Mouse (Mus musculus) heart, postnatal 14 days (tissue): Measurements from ENCODE around the gene Rgs7bp. TPM values are rescaled to one million over a fixed set of nuclear protein-coding genes. Genes with fewer than 3 reads are reported as not detected.

Source experiments
- DNase-seq, 2 experiments: peaks; one replicate each; pipeline ENCODE4 v3.0.0; 2021 to 2022
- intact Hi-C: fragments of 180-260 bp; cut with DNase I; formaldehyde crosslinking; loops from one replicate; pipeline ENCODE4 v1.15.1; 2025
- long read RNA-seq, 2 experiments: library from polyadenylated mRNA; stranded (forward); transcript quantifications; one replicate each; pipeline ENCODE4 v2.0.0; 2021
- total RNA-seq, 2 experiments: library from RNA; stranded (reverse); gene quantifications; 2 replicates each; pipeline ENCODE4 v1.2.3; 2021

The Rgs7bp gene
- total RNA-seq = 1 to 10 TPM; 3.8 to 4.3 TPM
- long read RNA-seq, experiment 1, full-length matches to known transcripts = 5 of 6 reads
- long read RNA-seq, experiment 1, partial matches to known transcripts = 0 of 6 reads
- long read RNA-seq, experiment 1, other reads (novel, unspliced or antisense) = 1 of 6 reads
- long read RNA-seq, experiment 2, full-length matches to known transcripts = 4 of 4 reads
- long read RNA-seq, experiment 2, partial matches to known transcripts = 0 of 4 reads
- long read RNA-seq, experiment 2, other reads (novel, unspliced or antisense) = 0 of 4 reads

DNA sequence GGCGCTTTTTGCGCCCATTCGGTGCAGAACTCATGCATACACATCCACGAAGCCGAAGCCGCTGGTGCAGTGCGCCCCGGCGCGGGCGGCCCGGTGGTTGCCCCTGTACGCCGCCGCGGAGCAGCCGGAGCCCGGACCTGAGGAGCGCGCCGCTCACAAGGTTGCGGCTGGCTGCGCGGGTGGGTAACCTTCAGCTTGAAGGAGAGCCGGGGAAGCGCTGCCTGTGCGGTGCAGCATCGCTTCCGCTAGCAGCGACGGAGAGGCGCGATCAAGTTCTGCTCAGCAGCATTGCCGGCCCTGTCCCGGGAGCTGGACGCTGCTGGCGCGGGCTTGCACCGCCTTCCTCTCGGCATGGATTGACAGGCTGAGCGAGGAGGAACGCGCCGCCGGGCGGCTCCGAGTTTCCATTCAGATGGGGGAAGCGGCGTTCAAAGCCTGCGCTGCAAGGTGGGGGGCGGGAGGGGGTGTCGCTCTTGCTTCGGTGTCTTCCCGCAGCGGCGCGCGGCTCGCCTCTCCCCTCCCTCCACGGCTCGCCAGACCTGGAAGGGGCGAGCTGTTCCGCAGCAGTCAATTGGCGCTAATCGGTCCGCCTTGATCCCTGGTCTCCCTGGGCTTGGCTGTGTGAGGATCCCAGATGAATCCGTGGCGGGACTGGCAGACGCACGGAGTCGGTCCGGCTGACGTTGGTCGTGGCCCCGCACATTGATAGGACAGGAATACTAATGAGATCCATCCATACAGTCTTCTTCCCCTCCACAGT is at the start of gene Rgs7bp:
Gene Rgs7bp (minus strand): TSS at position 750 of the 760 bp plus-strand sequence.
- intact Hi-C loops = loop anchor here (5.0 kb wide), 2 partner anchors 168 to 237 kb away; partner anchors contain the start of gene Cwc27
- peak; percentile 69 to 73 for DNase-seq

DNA sequence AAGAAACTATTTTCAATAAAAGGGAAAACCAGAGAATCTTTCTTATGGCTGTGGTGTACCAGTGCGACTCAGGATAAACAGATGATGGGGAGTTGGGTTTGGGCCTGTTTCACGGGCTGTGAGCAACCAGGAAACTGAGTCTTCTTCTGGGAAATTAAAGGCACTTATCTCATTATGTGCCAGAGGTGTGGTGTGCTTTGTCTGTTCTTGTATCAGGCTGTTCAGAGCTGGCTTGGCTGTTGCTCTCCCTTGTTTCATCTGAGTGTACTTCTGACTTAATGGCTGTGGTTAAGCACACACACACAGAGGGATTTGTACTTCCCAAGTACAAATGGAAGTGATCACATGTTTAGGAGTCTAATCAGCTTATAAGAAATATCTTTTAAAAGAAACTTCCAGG is 49.7 kb upstream of the Rgs7bp start:
- DNase-seq = no peak
- intact Hi-C loops = no loop called here

DNA sequence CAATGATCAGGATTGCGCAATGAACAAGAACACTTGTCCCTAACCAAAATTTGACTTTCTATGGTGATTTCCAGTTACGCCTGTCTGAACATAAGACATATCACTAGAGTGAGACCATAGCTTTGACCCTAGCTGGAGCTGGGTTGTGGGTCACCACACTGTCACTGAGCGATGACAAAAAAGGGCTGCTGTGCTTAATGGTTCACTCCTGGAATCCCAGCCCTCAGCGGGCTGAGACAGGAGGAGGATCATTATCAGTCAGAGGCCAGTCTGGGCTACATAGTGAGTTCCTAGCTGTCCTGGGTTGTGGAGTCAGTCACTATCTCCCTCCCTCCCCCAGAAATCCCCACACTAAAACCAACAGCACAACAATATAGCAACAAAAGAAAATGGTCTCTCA is 46.0 kb upstream of the Rgs7bp start:
- DNase-seq = no peak
- intact Hi-C loops = no loop called here

DNA sequence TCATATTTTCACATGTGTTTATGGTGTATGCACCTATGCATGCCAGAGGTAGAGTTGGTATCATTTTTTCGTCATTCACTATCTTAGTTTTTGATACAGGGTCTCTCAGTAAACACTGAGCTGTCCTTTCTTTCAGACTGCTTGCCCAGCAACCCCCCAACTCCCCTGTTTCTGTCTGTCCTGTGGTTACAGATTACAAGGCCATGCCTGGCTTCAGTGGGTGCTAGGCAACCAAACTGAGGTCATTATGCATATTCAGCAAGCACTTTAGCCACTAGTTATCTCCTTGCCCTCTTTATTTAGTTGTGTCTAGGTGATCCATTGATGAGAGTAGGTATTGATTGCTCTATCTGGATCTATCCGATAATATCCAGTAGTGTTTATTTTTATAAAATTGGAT is 41.6 kb upstream of the Rgs7bp start:
- no peak for DNase-seq
- intact Hi-C loops = no loop called here

DNA sequence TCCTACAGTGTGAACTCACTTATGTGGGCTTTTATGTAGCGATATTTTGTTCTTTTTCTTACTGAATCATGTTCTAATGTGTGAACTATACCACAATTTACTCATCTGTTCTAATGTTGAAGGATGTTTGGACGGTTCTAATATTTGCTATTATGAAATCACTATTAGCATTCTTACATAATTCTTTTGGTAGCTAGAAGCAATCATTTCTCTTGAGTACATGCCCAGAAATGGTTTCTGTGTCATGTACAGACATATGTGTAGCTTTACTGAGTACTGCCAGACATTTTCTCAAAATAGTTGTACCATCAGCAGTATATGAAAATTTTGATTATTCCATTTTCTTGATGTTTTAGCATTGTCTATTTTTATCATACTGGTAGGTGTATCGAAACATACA is 34.5 kb upstream of the Rgs7bp start:
- intact Hi-C loops = no loop called here
- no peak for DNase-seq

DNA sequence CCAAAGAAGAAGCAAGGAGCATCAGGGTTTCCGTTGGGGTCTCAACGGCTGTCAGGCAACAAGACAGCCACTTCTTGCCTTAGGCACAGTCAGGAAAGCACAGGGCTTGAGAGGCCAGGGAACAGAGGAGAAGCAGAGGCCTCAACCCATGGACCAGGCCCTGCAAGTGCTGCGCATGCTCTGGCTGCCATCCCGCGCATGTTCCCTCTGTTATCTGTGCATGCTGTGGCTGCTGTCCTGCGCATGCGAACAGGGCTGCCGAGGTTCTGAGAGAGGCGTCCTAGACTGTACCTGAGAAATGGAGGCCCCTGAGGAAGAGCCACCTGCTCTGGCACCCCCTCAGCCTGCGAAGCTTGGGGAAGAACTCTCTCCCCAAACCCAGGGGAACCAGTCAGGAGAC is 27.1 kb upstream of the Rgs7bp start, which contains the start of gene 4933425L06Rik:
Gene 4933425L06Rik (plus strand): TSS at position 261 of the 400 bp plus-strand sequence.
- no peak for DNase-seq
- intact Hi-C loops = no loop called here

DNA sequence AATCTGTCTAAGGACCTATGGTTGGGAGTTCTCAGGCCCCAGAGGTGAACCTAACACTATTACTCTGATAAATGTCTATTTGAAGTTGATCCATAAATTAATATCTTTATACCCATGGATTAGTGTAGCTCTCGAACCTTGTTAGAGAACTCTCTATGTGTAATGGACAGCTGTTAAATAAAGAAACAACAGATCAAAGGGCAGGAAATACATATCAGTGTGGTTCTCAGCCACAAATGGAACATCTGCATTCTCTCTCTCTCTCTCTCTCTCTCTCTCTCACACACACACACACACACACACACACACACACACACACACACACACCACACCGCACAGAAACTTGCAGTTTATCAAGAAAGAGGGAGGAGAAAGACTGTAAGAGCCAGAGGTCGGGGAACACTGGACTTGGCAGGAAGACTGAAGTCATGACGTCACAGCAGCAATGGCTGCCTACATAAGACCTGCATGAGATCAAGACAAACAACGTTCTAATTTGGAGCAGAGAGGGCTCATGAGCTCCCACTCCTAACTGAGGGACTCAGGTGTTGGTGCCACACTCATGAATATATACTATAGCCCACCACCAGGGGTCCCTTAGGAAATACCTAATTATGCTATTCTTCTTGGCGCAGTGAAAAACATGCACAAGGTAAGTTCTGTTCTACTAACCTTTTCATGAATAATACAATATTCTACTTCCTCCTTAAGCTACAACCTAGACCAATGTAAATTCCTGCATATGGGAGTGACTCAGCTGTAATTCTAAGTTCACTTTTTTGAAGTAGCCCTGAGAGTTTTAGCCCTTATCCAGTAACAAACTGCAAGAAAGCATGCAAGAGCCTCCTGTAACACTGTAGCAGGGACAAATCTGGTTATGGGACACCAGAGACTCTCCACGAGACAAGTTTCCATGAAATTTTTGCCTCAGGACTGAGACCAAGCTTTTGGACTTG is 12.4 kb upstream of the Rgs7bp start:
- no peak for DNase-seq
- intact Hi-C loops = no loop called here

DNA sequence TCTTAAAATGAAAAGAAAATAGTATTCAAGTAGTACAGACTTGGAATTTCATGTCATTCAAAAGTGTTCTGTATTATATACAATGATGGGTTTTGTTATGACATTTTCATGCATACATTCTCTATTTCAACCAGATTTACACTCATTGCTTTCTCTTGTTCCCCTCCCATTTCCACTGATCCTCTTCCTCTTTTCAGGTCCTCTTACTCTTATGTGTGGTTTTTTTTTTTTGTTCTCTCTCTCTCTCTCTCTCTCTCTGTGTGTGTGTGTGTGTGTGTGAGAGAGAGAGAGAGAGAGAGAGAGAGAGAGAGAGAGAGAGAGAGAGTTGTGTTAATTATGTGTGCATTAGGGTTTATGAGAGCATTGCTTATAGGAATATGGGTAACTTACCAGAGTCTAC is 11.4 kb upstream of the Rgs7bp start:
- no peak for DNase-seq
- intact Hi-C loops = no loop called here

DNA sequence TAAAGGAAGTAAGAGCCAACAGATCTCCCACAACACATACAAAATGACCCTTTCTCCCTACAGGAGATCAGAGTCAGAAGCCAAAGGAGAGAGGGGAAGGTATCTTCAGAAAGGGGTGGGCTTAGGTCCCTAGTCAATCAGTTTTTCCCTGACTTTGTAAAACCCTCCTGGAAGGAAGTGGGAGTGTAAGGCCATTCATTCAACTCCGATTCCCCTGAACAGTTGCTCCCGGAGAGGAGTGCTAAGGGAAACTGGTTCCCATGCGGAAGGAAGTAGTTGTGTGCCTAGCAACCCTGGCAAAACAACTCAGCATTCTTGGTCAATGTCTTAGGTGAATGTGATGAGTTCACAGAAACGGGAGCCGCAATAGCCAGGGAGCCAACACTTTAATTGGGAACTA is 644 bp upstream of the Rgs7bp start:
- DNase-seq = peak; percentile 14 to 19
- intact Hi-C loops = no loop called here

DNA sequence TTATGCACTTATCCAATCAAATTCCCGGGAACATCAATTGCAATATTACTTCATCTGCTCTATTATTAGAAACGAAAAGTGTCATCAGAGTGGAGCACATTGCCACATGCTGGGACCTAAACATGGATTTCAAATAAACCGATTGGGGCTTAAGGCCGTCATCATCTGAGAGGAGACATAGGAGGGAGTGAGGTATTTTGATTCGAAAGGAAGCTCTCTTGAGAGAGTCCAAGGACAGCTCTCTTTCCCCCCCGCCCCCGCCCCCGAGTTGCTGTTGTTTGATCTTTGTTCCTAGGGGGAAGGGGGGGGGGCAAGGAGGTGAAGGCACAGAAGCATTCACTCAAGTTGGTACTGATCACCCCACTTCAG is 195 bp upstream of the Rgs7bp start:
- intact Hi-C loops = loop anchor here (5.0 kb wide), 2 partner anchors 167 to 238 kb away; partner anchors contain the start of gene Cwc27
- no peak for DNase-seq

DNA sequence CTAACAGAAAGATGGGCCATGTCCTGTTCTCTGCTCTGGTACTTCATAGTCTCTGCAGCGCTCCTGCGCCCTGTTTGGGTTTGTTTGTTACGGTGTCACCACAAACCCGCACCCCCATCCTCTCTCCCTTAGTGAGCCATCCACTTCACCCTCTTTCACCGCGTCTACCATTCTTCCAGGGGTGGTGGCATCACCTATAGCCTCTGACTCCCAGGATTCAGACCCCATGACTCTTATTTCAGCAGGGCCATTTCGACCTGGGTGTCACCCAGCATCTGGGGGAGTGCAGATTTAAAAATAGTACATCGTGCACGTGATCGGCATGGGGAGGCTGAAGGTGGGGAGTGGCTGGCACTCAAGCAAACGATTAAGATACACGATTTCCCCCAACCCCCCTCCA is 1.1 kb downstream of the Rgs7bp start:
- DNase-seq = peak; percentile 6 to 20

DNA sequence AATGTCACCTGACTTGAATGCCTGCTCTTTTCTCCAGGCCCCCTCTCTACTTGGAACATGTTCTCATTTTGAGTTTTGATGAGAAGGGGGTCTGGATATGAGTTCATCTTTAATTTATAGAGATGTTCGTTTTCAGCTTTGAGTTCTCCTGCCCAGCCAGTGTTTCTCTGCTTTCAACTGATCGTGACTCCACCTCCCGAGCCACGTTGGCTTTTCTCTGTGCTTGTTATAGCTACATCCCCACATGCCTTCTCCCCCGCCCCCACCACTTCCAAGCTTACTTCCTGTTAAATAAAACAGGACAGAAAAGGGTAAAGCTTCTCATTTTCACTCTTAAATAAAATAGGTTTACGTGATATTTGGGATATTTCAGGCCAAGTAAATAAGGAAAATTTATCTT is 3.3 kb downstream of the Rgs7bp start:
- intact Hi-C loops = loop anchor here (5.0 kb wide), 2 partner anchors 171 to 234 kb away; partner anchors contain the start of gene Cwc27
- no peak for DNase-seq

More for the DNA sequence above, 1.1 kb downstream of the Rgs7bp start:
- intact Hi-C loops = loop anchor here (2.0 to 5.0 kb wide), 3 partner anchors 105 to 236 kb away; partner anchors contain the start of gene Cwc27

DNA sequence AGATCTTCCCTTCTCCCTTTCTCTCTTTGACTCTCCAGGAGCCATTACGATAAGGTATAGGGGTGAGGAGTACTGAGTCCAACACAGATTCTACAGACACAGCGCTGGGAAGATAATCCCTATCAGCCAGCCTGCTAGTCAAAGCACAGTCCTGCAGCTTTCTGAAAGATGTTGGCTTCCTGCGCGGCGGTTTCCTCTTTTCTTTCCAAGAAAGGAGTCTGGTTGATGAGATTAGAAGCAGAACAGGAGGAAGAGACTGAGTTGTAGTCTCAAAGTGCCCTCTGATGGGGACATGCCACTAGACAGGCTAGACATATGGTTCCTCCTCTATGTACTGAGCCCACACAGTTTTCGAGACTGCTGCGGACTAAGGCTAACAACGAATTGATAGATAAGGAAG is 6.1 kb downstream of the Rgs7bp start:
- intact Hi-C loops = loop anchor here (5.0 kb wide), 1 partner anchor 46 kb away; no protein-coding TSS in a partner anchor
- peak; percentile 7 to 20 for DNase-seq

DNA sequence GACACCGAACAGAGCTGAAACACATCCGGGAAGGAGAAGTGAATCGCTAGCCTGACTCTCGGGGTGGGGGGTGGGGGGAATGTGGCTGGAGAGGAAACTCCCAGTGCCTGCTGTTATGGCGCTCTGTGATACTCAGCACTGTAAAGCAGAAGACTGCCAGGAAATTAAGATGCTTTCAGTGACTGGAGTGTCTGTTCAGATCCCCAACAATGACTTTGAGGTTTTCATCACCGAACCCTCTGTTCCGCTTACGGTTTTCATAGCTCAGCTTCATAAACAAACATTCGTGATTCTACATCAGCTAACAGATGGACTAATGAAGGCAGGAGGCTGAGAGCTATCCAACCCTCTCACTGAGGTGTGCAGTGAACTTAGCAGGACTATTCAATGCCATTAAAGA is 7.4 kb downstream of the Rgs7bp start:
- DNase-seq = no peak
- intact Hi-C loops = loop anchor here (5.0 kb wide), 1 partner anchor 45 kb away; no protein-coding TSS in a partner anchor

DNA sequence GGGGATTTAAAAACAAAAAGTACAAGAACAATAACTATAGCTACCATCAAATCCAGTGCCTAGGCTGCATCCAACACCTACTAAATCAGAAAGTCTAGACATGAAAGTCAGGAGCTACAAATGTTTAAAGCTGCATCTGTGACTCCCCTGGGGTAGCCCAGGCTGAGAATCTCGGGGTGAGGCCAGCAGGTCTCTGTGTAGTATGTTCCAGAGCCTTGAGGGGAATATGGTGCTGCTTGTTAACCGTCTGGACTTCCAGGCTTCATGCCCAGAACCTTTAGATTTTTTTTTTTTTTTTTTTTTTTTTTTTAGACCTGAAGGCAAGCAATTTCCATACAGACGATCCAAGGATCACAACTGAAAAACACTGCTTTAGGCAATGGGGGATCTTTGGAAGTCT is 10.8 kb downstream of the Rgs7bp start:
- intact Hi-C loops = no loop called here
- no peak for DNase-seq

DNA sequence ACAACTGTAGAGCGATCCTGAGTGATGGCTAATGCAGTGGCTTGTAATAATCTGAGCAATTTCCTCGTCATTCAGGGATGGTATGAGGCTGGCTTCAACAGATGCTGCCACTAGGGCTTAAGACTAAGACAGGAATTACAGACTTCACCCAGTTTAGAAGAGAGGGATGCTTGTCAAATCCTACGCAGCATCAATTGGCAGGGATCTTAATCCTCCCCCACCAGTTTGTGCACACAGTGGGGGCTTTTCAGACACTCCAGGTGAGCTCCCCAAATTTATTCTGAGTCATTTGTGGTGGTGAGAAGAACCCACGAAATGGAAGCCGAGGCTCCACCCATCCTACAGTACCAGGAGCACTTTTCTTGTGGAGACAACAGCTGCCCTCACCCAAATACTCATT is 16.4 kb downstream of the Rgs7bp start:
- DNase-seq = no peak
- intact Hi-C loops = loop anchor here (5.0 kb wide), 1 partner anchor 76 kb away; no protein-coding TSS in a partner anchor

DNA sequence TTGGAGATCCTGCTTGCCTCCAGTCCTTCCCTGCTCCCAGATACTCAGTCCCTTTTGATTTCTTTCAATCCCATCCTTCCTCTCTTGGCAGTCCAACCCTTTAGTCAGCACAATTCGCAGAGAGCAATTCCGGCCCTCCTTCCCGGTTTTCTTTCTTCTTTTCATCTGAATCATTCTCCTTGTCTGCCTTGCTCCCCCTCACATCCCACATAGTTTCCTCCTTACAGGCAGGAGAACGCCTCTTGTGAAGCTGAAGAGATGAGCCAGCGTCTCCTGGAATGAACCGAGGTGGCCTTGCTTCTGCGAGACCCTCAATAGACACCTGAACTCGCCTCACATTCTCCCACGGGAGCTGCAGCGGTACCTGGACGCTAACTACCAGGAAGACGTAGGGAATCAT is 16.9 kb downstream of the Rgs7bp start:
- intact Hi-C loops = loop anchor here (5.0 kb wide), 1 partner anchor 76 kb away; no protein-coding TSS in a partner anchor
- no peak for DNase-seq

DNA sequence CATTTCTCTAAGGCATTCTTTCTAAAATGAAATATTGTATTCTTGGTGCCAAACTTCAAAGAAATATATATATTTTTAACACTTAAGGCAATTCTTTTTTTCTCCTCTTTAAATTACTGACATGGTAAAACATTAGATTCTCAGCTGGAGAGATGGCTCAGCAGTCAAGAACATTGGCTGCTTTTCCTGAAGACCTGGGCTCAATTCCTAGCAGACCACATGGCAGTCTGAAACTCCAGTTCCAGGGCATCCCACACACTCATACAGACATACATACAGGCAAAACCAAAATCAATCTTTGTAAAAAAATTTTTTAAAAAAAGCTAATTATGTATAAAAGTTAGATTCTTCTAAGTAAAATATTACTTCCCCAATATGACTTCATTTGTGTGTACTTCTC is 22.8 kb downstream of the Rgs7bp start:
- DNase-seq = no peak
- intact Hi-C loops = no loop called here

DNA sequence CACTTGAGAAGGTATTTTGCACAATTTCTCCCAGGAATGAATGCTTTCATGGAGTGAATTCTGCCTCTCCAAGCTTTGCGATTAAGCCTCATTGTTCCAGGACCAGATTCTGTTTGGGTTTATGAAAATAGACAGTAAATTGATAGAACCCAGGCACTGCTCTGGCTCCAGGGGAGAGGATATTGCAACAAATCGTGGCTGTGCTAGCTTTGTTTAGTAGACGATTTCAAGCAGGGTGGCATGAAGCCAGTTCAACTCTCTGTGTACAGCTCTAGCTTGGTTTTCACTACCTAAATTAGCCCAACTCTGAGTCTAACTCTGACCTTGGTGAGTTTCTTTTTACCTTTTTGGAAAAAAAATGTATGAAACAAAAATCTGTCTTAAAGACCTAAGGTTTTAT is 26.5 kb downstream of the Rgs7bp start:
- DNase-seq = no peak
- intact Hi-C loops = no loop called here

DNA sequence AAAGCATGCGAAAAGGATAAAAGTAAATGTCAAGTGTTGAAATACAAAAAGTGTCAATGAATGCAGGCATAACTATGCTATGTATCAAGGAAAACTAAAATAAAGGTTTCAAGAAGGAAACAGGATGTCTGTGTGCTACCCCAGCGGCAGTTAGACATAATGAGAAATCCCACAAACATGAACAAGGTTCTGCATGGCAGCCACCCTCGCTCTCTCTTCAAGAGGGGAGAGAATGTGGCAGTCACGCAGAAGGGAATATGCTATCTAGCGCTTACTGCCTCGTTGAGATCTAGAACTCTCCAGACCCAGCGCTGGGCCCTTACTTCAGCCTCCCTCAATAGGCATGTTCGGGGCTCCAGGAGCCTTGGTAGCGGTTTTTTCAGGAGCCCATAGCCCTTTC is 38.2 kb downstream of the Rgs7bp start:
- no peak for DNase-seq
- intact Hi-C loops = no loop called here
